Mouse (Mus musculus) forebrain, embryonic 13.5 days (tissue): ENCODE measurements around the gene Lrrtm3. TPM values are rescaled to one million over a fixed set of nuclear protein-coding genes. Genes with fewer than 3 reads are reported as not detected.

Source experiments
- ATAC-seq: fragments of 200-750 bp; cut with Nextera tagmentation; 2 replicates; pipeline ENCODE4 v1.8.0; 2017
- H3K27ac ChIP-seq: fragments of 300-500 bp; sonication (generic); 2 replicates; pipeline ENCODE4 v1.5.1; 2015; ENCODE audit warnings: inconsistent platforms, mild to moderate bottlenecking, moderate library complexity
- H3K27me3 ChIP-seq: fragments of 300-500 bp; sonication (generic); 2 replicates; pipeline ENCODE4 v1.6.1; 2015; ENCODE audit warnings: mild to moderate bottlenecking, inconsistent platforms
- H3K36me3 ChIP-seq: fragments of 300-500 bp; sonication (generic); 2 replicates; pipeline ENCODE4 v1.6.1; 2015; ENCODE audit warnings: mild to moderate bottlenecking, inconsistent platforms; ENCODE audit not compliant: poor library complexity, severe bottlenecking
- H3K4me1 ChIP-seq: fragments of 300-500 bp; sonication (generic); 2 replicates; pipeline ENCODE4 v1.6.1; 2015; ENCODE audit warnings: inconsistent platforms
- H3K4me2 ChIP-seq: fragments of 300-500 bp; sonication (generic); 2 replicates; pipeline ENCODE4 v1.6.1; 2015; ENCODE audit warnings: inconsistent platforms, mild to moderate bottlenecking, moderate library complexity
- H3K4me3 ChIP-seq: fragments of 300-500 bp; sonication (generic); 2 replicates; pipeline ENCODE4 v1.5.1; 2015; ENCODE audit warnings: mild to moderate bottlenecking, inconsistent platforms
- H3K9ac ChIP-seq: fragments of 300-500 bp; sonication (generic); 2 replicates; pipeline ENCODE4 v1.6.1; 2015; ENCODE audit warnings: mild to moderate bottlenecking, inconsistent platforms
- H3K9me3 ChIP-seq: fragments of 300-500 bp; sonication (generic); replicated peaks from 2 replicates; pipeline ENCODE4 v1.6.1; 2016; ENCODE audit warnings: inconsistent platforms
- WGBS: fragments of 180-500 bp; shearing (Covaris S2); methylation state at CpG from one replicate; pipeline ENCODE4 v1.1.7; 2015; 5-methylcytosine and 5-hydroxymethylcytosine counted together
- polyA plus RNA-seq: library from polyadenylated mRNA; unstranded; fragments of >200 nt; fragmentation: Nextera tagmentation; extraction: Ambion mirVana; gene quantifications from 2 replicates; pipeline ENCODE4 v1.2.1, GENCODE M21; 2015

Gene Lrrtm3
- polyA plus RNA-seq, 1 experiment from 2014 or later, result 8.1 TPM

DNA sequence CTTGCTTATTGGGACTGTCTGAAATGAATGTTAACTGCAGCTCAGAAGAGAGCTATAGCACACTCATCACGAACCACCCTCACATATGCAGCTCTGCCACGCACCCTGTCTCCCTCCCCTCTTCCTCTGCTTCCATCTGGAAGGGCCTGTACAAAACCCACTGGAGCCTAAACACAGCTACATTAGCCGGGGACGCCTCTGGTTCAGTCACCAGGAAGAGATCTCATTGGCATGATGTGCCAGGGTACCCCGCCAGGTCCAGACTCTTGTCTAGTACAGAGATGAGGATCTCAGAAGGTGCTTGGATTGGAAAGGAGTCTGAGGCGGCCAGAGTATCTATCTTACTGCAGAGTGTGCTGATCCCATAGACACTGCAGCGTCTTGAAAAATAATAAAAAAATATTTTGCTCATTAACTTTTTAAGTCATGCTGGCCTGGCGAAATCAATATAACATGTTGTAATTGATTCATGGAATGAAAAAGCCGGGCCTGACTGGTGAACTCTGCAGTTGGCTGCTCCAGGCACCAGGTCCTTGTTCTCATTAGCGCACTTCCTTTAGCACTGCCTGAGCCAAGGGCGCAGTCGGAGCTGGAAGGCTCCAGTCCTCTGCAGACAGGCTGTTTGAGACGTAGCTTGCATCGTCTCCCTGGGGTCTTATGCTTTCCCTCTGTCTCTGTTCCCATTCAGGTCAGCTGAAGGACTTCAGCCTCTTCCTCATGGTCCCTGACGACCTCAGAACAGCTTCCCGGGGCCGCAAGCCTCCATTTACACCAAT lies 50.1 kb downstream of the Lrrtm3 start:
- no peaks in the 10 kb centered on the region for H3K9me3 ChIP-seq
- H3K4me1 ChIP-seq, result peaks cover 6% of the 10 kb centered on the region; the same call in 1 of the 2 replicates
- H3K4me3 ChIP-seq, result no peak overlapping the region
- peak; percentile 63; the same call in 1 of the 2 replicates for ATAC-seq
- H3K27me3 ChIP-seq, result no peaks in the 10 kb centered on the region
- H3K4me2 ChIP-seq, result no peak overlapping the region
- no peak overlapping the region for H3K27ac ChIP-seq
- WGBS, result 78% methylated on average over 17 of the region's 17 CpGs
- no peaks in the 10 kb centered on the region for H3K36me3 ChIP-seq
- H3K9ac ChIP-seq, result no peak overlapping the region

DNA sequence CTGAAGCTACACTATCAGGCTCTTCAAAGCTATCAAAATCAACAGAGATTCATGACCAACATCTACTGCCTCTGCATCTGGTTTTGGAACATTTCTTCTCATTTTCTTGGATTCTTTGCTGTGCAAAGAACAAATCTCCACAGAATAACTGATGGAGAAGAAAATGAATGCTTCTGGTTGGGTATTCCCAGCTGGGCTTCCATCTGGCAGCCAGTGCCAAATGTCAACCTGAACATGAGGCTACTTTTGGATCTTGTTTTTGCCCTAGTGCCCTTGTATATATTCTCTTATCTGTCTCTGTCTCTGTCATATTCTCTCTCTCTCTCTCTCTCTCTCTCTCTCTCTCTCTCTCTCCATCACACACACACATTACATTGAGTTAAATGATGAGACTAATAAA lies 59.2 kb downstream of the Lrrtm3 start:
- H3K4me1 ChIP-seq, result peaks cover under 1% of the 10 kb centered on the region; the same call in 1 of the 2 replicates
- H3K36me3 ChIP-seq, result no peaks in the 10 kb centered on the region
- H3K27ac ChIP-seq, result no peak overlapping the region
- H3K4me2 ChIP-seq, result no peak overlapping the region
- H3K9me3 ChIP-seq, result no peaks in the 10 kb centered on the region
- no peak for ATAC-seq
- H3K27me3 ChIP-seq, result no peaks in the 10 kb centered on the region
- H3K9ac ChIP-seq, result no peak overlapping the region
- H3K4me3 ChIP-seq, result no peak overlapping the region

DNA sequence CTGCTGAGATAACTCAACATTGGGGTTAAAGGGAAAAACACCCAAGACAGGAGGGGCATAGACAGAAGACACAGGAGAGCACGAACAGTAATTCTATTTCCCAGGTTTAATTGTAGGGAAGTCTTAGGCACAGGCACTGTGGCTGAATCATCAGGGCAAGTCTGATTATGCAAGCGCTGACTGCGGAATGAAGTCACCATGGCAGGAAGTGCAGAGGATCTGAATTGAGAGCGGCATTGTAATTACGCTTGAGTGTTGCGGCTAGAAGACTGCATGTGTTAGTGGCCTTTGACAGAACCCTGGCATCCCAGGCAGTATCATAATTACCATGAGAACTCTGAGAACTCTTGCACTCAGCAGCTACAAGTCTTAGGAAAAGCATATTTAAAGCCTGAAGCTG lies 66.7 kb downstream of the Lrrtm3 start:
- no peaks in the 10 kb centered on the region for H3K4me1 ChIP-seq
- ATAC-seq, result no peak
- no peaks in the 10 kb centered on the region for H3K36me3 ChIP-seq
- H3K27ac ChIP-seq, result no peak overlapping the region
- 76% methylated on average over 6 of the region's 6 CpGs for WGBS
- H3K27me3 ChIP-seq, result no peaks in the 10 kb centered on the region
- H3K4me3 ChIP-seq, result no peak overlapping the region
- H3K9ac ChIP-seq, result no peak overlapping the region
- no peaks in the 10 kb centered on the region for H3K9me3 ChIP-seq
- no peak overlapping the region for H3K4me2 ChIP-seq

DNA sequence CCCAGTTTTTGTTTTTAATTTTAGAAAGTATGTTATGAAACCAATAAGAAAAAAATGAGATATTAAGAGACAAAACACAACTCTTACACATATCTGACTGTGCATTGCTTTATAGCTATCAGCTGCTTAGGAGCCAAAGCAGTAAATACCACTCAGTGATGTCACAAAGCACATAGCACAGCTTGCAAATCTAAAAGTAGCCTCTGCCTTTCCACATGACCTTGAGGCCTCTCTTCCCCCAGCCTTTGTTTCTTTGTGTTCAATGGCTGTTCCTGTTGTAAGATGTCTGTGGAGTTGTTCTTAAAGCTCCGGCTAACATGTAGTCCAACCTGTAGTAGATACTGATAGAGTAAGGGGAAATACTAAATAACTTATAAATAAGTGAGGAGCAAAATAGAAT lies 69.7 kb downstream of the Lrrtm3 start:
- H3K27ac ChIP-seq, result no peak overlapping the region
- no peak overlapping the region for H3K4me3 ChIP-seq
- no peak overlapping the region for H3K4me2 ChIP-seq
- no peaks in the 10 kb centered on the region for H3K4me1 ChIP-seq
- no peak overlapping the region for H3K9ac ChIP-seq
- ATAC-seq, result no peak
- H3K36me3 ChIP-seq, result no peaks in the 10 kb centered on the region
- no peaks in the 10 kb centered on the region for H3K9me3 ChIP-seq
- WGBS, result 83% methylated on average over 1 of the region's 1 CpGs
- H3K27me3 ChIP-seq, result no peaks in the 10 kb centered on the region

- no peaks in the 10 kb centered on the region for H3K27me3 ChIP-seq
- H3K4me2 ChIP-seq, result no peak overlapping the region
- no peaks in the 10 kb centered on the region for H3K9me3 ChIP-seq
- no peaks in the 10 kb centered on the region for H3K36me3 ChIP-seq
- H3K4me1 ChIP-seq, result no peaks in the 10 kb centered on the region
- H3K9ac ChIP-seq, result no peak overlapping the region
- H3K4me3 ChIP-seq, result no peak overlapping the region
- no peak overlapping the region for H3K27ac ChIP-seq
- ATAC-seq, result no peak
- 80% methylated on average over 9 of the region's 9 CpGs for WGBS
These were observed 88.1 kb downstream of the Lrrtm3 start for GRCm38 (mm10) chr10:64001996-64002395.

- H3K9ac ChIP-seq, result no peak overlapping the region
- WGBS, result 83% methylated on average over 6 of the region's 6 CpGs
- no peaks in the 10 kb centered on the region for H3K36me3 ChIP-seq
- no peaks in the 10 kb centered on the region for H3K4me1 ChIP-seq
- no peaks in the 10 kb centered on the region for H3K9me3 ChIP-seq
- H3K4me3 ChIP-seq, result no peak overlapping the region
- H3K27me3 ChIP-seq, result no peaks in the 10 kb centered on the region
- H3K27ac ChIP-seq, result no peak overlapping the region
- no peak overlapping the region for H3K4me2 ChIP-seq
- no peak for ATAC-seq
These were observed 88.5 kb downstream of the Lrrtm3 start for GRCm38 (mm10) chr10:64001531-64001930.

DNA sequence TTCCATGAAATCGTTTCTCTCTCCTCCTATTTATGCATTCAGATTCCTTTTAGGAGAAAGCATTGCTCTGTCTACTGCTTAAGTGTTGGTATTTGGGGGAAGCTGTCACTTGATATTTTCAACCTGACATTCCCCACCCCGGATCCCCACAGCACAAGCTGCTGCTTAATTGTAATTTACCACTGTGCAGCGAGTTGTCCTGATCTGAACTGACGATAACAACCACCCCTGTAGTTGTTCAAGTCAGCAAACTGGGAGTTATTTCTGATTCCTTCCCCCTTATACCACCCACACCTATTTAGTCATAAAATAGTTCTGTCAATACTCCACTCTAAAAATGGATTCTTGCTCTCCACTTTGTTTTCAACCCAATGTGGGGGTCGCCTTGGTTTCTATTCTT lies 95.8 kb downstream of the Lrrtm3 start:
- Histone ChIP-seq H3K9me3 (no peaks in the 10 kb centered on the region), H3K27me3 (no peaks in the 10 kb centered on the region), H3K4me1 (no peaks in the 10 kb centered on the region), H3K36me3 (no peaks in the 10 kb centered on the region), H3K9ac (no peak overlapping the region), H3K27ac (no peak overlapping the region), H3K4me3 (no peak overlapping the region), H3K4me2 (no peak overlapping the region)
- no peak for ATAC-seq
- 91% methylated on average over 5 of the region's 5 CpGs for WGBS

- no peaks in the 10 kb centered on the region for H3K9me3 ChIP-seq
- no peaks in the 10 kb centered on the region for H3K36me3 ChIP-seq
- no peaks in the 10 kb centered on the region for H3K4me1 ChIP-seq
- 76% methylated on average over 4 of the region's 4 CpGs for WGBS
- ATAC-seq, result no peak
- H3K4me2 ChIP-seq, result no peak overlapping the region
- H3K27me3 ChIP-seq, result no peaks in the 10 kb centered on the region
- H3K9ac ChIP-seq, result no peak overlapping the region
- H3K4me3 ChIP-seq, result no peak overlapping the region
- H3K27ac ChIP-seq, result no peak overlapping the region
These were observed 104.5 kb downstream of the Lrrtm3 start for GRCm38 (mm10) chr10:63985576-63985975.

GRCm38 (mm10) chr10:63979410-63979809 lies 110.7 kb downstream of the Lrrtm3 start:
- peaks cover 13% of the 10 kb centered on the region for H3K4me1 ChIP-seq
- H3K36me3 ChIP-seq, result no peaks in the 10 kb centered on the region
- H3K9ac ChIP-seq, result no peak overlapping the region
- no peak overlapping the region for H3K4me2 ChIP-seq
- no peak overlapping the region for H3K27ac ChIP-seq
- H3K27me3 ChIP-seq, result no peaks in the 10 kb centered on the region
- WGBS, result 82% methylated on average over 2 of the region's 2 CpGs
- H3K9me3 ChIP-seq, result no peaks in the 10 kb centered on the region
- no peak for ATAC-seq
- no peak overlapping the region for H3K4me3 ChIP-seq

DNA sequence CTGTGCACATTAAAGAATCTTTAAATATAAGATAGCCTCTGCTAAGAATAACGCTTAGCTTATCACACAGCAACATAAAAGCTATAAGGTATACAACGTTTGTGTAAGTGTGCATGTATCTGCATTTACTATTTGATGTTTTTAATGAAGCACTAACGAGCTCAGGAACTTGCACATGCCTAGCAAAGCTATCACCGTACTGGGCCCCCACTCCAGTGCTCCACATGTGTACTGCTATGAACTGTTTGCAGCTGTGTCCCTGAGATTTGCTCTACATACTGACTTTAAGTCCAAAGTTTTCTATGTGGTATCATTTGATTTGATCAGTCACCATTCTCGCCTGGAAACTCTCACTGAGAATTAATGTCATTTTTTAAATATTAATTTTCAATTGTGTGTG lies 111.1 kb downstream of the Lrrtm3 start:
- Histone ChIP-seq H3K4me1 (peaks cover 13% of the 10 kb centered on the region), H3K9ac (no peak overlapping the region), H3K9me3 (no peaks in the 10 kb centered on the region), H3K27ac (no peak overlapping the region), H3K4me3 (no peak overlapping the region), H3K4me2 (no peak overlapping the region), H3K36me3 (no peaks in the 10 kb centered on the region), H3K27me3 (no peaks in the 10 kb centered on the region)
- peak; percentile 41; the same call in 1 of the 2 replicates for ATAC-seq
- 58% methylated on average over 5 of the region's 5 CpGs for WGBS

DNA sequence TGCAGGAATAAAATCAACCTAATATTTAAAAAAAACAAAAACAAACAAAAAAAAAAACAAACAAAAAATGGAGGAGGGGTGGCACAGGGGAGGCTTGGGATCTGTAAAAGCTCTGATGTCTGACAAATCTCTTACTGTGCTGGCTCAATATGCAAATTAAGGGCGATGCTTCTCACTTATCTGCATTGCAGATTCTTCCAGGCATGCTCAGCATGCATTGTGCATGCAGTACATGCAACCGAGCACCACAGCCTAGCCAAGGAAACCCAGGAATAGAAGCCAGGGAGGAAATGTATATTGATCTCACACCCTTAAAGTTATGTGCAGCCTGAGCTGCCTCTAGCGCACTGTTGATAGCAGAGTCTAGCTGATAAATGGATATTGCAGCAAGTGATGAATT lies 111.5 kb downstream of the Lrrtm3 start:
- H3K27ac ChIP-seq, result no peak overlapping the region
- H3K4me3 ChIP-seq, result no peak overlapping the region
- WGBS, result 34% methylated on average over 3 of the region's 3 CpGs

DNA sequence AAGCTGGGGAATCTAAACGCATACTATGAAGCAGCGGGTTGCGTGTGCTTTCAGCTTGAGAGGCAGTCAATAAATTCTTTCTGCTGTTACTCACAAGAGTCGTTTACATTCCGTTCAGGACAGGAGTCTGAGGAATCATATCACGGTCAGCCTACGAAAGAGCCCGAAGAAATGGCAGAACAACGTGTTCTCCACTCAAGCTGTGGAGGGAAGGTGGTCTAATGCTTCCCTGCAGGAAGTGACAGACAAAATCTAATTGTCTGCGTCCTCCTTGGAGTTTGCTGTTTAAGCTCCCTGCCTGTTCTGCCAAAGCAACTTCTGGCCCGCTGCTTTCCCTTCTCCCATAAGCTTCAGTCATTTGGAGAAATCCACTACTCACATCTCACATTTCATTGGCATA lies 112.0 kb downstream of the Lrrtm3 start:
- H3K36me3 ChIP-seq, result no peaks in the 10 kb centered on the region
- peak overlapping the region; percentile 16 for H3K4me3 ChIP-seq
- peak; percentile 23; the same call in 1 of the 2 replicates for ATAC-seq
- no peak overlapping the region for H3K9ac ChIP-seq
- H3K9me3 ChIP-seq, result no peaks in the 10 kb centered on the region
- peak overlapping the region; percentile 60 for H3K27ac ChIP-seq
- peak overlapping the region; percentile 50 for H3K4me2 ChIP-seq
- 21% methylated on average over 11 of the region's 11 CpGs for WGBS
- H3K27me3 ChIP-seq, result no peaks in the 10 kb centered on the region
- H3K4me1 ChIP-seq, result peaks cover 13% of the 10 kb centered on the region

More for the DNA sequence above, 111.5 kb downstream of the Lrrtm3 start:
- Histone ChIP-seq H3K4me1 (peaks cover 13% of the 10 kb centered on the region), H3K9ac (no peak overlapping the region), H3K4me2 (peak overlapping the region; percentile 50), H3K27me3 (no peaks in the 10 kb centered on the region), H3K9me3 (no peaks in the 10 kb centered on the region), H3K36me3 (no peaks in the 10 kb centered on the region)
- peak; percentile 93 for ATAC-seq

DNA sequence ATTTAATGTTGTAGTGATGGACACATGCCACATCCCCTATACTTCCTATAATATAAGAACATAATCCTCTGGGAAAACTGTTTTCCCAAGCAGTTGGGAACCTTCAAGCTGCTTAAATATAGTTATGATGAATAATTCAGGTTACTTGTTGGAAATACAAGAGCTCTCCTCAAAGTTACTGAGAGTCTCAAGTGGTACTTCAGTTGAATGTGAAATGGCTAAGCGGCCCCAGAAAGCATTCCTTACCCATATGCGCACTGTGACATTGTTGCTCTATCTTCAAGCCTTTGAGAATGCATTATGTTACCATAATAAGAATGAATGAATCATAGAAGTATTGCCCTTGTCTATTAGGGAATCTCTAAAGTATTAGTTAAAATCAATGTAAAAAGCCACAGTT lies 117.8 kb downstream of the Lrrtm3 start:
- 87% methylated on average over 2 of the region's 2 CpGs for WGBS
- Histone ChIP-seq H3K27me3 (no peaks in the 10 kb centered on the region), H3K27ac (no peak overlapping the region)

More for the DNA sequence above, 117.8 kb downstream of the Lrrtm3 start:
- H3K36me3 ChIP-seq, result no peaks in the 10 kb centered on the region
- ATAC-seq, result no peak
- no peak overlapping the region for H3K4me2 ChIP-seq
- H3K9ac ChIP-seq, result no peak overlapping the region
- H3K4me1 ChIP-seq, result 0 out of 2 replicates have a peak, but pooled peaks cover 4% of the 10 kb centered on the region
- H3K9me3 ChIP-seq, result no peaks in the 10 kb centered on the region
- H3K4me3 ChIP-seq, result no peak overlapping the region
